Mouse (Mus musculus) thymus, postnatal 4 days (tissue): ENCODE measurements at regions not wholly inside any gene's neighbourhood (a gene's known extent, or its start where the extent isn't known, plus 50 kb on each side); places are given as distances from the start of the nearest gene placed in this dataset.

ENCODE experiments used
- DNase-seq: peaks from one replicate; pipeline ENCODE4 v3.0.0; 2021

DNA sequence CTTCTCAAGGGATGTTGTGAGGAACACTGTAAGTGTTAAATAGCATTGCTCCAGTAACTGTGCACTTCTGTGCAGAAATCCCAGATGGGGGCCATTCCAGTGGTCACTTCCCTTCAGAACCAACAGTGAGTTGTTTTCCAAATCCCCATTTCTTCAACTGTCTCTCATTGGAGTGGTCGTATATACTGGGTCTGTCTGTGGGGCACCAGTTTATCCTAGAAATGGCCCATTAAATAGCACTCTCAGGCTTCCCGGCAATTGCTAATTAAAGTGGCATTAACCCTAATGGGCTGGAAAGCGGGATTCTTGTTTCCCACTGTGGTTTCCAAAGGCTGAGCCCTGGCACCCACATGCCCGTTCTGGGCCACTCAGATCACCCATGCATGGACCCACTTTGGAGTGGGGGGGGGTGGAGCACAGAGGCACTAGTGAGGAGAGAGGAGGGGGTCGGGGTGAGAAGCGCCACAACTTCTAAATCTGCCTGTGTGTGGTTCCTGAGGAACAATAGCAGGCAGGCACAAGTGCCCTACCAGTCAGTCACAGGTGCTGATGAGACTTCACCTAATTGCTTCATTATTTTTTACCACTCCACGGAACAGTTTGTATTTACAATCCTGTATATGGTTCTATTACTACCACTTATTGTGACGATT, 78.1 kb downstream of the Fam204a start:
- no peak for DNase-seq

DNA sequence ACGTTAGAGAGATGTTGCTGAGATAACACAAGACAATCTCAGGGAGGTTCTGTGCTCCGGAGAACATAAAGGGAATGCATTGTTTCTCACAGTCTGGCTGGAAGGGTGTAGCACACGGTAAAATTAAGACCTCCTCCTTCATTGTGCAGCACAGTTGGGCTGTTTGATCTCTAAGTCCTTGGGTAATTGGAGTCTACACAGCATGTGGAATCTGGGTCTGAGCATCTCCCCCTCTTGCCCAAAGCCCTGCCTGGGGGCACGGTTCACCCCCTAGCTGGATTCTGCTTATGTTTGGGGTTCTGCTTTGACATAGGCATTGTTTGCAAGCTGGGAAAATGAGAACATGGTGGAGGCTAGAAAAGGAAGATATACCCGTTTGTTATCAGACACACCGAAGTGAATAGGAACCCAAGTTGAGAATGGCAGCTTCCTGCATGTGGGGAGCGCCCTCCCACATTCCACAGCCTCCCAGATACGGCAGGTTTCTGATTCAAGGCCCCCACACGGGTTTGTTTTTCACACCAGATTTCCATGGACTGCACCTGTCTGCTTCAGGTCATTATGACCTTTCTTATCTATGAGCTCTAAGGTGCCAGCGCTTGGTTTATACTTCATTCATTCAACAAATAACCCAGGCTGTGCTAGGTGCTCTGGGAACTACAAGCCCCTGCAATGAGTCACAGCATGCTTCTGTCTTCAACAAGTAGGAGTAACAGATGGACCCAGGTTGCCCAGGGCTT, 79.9 kb downstream of the Fam204a start:
- no peak for DNase-seq

DNA sequence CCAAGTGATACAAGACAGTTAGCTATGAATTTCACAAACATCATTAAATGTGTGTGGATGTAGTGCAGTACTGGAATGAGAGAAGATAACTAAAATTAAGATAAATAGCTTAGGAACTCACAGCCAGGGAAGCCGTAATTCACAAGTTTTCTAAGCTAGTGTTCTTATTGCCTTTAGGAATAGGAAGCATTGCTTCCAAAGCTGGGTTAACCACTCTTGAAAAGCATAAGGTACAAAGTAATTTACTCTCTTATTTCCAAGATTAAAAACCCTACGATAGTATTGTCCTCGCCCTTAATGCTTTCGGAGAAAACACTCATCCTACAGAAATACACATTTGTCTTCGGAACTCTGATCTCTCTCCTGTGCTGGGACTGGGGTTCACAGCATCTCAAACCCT, 81.3 kb downstream of the Fam204a start:
- DNase-seq = no peak

DNA sequence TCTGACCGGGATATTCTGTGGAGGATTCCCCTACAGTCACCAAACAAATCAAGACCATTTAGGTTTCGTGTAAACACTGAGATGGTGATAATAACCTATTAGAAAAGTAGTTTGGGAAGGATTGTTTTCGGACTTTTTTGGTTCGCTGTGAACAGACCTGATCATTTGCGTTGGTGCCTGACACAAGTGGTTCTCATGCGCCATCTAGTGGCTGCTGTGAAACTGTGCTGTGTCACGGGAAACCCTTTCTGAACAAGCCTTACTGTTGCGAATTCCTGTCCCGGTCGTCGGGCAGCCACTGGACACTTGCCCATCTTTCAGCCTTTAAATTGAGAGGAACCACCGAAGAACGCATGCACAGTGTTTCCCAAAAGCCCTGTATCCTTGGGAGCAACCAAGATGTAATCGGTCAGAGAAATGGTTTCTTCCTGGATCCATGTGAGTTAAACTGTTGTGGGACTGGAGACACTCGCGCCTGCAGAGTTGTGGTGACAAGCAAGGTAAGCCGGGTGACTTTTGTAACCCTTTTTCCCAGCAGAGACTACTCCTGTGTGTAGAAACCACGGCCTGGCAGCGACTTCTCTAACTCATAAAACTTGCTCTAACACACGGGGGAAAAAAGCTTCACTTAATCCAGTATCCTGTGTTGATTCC, 82.0 kb downstream of the Fam204a start:
- DNase-seq = peak; percentile 85

DNA sequence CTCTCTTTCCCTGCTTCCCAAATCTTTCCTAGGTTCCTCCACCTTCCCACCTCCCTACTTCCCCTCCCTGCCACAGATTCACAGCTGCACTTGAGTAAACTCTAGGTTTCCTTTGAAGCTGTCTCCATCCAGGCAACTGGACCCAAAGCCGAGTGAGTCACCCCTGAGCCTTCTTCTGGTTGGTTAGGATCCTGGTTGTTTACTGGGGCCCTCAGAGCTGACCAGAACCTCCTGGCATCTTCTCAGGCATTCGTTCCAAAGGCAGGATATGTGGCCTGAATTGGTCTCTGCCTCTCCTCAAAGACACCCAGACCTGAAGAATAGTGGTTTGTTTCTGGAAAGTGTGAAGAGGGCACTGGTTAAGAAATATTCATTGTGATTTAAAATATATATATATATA, 87.6 kb downstream of the Fam204a start:
- no peak for DNase-seq

DNA sequence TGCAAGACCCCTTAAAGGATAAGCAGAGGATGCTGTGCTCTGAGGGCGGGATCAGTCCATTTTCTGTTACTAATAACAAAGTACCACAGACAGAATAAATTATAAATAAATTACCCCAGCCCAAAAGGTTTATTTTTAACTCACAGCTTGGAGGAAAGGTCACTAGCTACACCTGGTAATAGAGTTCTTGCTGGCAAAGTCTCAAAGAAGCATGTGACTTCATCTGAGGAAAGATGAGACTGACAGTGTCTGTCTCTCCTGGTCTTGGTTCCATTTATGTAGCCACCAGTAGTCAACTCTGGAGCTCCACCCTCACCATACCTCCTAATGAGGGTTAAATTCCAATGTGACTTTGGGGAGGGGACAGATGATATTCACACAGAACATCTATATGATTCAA, 90.0 kb downstream of the Fam204a start:
- DNase-seq = no peak

DNA sequence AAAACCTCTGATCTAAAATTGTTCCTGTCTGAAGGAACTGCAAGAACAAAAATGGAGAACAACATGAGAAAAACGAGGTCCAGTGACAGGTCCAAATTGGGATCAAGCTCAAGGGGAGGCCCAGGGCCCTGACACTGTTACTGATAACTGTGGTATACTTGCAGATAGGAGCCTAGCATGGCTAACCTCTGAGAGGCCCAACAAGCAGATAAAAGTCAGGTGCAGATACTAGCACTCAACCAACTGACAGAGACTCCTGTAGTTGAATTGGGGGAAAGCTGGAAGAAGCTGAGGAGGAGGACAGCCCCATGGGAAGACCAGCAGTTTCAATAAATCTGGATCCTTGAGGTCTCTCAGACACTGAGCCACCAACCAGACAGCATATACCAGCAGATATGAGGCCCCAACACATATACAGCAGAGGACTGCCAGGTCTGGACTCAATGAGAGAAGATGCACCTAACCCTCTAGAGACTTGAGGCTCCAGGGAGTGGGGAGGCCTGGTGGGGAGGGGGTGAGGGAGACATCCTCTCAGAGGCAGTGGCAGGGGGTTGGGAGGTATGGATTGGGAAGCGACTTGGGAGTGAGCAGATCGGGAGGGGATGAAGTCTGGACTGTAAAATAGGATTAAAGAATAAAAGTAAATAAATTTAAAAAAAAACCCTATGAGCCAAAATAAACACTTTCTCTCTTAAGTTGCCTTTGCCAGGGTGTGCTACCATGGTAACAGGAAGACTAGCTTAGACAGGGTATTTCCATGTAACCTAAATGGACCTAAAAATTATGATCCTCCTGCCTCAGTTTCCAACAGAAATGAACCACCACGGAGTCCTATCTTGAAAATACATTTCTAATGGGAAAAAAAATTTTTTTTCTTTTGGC, 91.8 kb downstream of the Fam204a start:
- DNase-seq = no peak

DNA sequence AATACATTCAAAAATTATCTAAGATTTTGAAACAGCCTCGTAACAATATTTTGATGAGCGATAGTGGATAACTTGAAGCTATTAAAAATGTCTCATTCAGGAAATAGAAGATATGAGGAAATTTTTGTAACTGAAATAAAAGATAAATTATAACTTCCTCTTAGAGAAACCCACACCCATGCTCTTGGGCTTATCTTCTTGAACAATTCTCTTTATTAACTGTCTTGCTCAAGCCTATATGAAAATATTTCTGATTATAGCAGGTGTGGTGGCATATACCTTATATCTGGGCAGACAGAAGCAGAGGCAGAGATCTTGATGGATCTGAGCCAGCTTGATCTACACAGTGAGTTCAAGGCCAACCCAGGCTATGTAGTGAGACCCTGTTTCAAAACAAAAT, 96.9 kb downstream of the Fam204a start:
- no peak for DNase-seq

DNA sequence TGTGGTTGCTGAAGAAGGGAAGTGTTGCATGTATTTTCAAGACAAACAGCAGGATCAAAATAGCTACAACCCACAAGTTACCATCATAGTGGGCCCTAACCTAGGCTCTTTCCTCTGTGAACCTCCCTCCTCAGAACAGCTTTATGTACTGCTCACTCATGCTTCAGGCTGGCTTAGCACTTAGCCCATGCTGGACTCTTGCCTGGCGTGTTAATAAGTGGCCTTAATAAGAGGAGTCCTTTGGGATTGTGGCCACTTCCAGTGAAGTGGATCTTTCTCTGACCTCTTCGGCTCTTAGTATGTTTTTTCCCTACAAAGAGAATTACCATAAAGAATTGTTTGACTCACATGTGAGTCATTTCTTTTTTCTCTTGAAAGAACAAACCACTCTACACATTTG, 101.9 kb downstream of the Fam204a start:
- no peak for DNase-seq

DNA sequence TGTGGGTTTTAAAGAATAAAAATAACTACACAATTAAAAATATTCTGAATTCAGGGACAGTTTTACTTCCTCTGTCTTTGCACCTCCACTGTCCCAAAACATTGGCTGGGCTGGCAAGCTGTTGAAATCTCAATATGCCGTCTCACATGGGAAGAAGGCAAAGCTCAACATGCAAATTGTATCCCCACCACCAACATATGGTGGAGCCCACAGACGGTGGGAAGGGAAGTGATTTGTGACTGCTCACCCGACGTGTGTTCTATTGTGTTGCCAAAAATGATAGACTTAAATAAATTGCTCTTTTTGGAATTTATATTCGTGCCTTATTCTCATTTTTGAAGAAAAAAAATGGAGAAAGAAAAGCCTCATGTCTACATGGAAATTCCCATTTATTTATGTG, 105.6 kb downstream of the Fam204a start:
- DNase-seq = no peak

DNA sequence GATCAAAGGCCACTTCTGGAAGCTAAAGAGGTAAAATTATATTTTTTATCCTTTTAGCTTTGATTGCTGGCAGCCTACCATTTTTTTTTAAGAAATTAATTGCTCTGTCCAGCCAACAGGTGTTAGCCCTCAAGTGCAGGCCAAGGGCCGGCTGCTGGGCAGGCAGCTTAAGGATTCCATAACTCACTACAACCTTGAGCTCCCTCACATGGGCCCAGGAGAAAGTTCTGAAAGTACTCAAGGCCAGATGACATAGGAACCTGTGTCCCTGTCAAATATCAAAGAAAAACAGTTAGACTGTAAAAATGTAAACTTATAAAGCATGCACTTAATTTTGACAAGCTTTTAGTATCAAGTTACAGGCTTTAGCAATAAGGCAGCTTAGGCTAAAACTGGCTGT, 107.5 kb downstream of the Fam204a start:
- no peak for DNase-seq

DNA sequence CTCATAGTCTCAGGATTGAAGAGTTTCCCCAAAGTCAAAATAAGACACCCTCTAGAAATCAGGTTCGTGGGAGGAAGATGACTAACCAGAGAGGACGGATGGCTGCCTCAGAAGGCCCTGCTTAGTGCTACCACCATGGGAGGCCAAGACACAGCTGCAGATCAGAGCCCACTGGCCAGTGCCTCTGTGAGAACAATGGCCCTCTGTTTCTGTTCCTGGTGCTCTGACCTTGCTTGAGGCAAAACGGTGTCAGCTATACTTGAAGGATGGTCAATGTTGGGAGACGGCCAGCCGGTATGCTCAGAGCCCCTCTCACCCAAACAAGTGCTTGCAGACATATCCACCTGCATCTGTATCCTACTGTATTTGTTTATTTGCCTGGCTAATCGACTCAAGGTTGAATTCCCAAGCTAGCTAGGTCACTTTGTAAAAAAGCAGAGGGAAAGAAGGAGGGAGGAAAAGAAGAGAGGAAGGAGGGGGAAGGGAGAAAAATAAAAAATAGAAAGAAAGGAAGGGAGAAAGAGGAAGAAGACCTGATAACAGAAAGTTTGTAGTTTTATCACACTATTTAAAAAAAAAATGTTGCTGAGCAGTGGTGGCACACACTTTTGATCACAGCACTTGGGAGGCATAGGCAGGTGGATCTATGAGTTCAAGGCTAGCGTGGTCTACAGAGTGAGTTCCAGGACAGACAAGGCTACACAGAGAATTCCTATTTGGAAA, 112.7 kb downstream of the Fam204a start:
- DNase-seq = no peak

DNA sequence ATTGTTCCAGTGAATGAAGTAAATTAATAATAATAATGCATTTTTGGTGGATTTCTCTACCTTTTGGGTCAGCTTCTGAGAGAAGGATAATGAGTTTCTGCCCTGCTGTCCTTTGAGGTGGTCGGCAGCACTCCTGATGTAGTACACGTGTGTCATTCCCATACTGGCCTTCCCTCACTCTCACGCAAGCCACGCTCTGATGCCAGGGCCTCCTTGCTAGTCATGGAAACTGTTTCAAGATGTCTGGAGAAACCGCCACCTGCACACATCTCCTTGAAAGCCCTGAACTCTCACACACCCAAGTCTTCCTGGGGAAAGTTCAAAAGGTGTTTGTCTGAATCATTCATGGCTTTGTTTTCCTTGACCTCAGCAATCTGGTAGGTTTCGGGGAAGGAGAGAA, 116.2 kb downstream of the Fam204a start:
- no peak for DNase-seq

DNA sequence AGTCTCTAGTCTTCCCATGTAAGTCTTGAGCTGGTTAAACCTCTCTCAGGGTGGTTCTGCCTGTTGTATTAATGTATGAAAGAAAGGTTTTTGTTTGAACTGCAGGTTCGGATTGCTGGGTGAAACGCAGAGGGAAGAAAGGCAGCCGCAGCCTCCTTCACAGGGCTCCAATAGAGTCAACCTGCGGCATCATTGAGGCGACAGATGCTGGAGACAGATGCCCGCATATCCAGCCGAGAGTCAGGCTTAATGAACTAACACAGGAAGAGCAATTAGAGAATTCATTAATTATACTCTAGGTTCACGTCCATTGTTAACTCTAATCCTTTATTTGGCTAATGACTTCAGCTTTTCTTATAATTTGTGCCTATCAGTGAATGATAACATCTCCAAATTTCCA, 117.0 kb downstream of the Fam204a start:
- DNase-seq = no peak

DNA sequence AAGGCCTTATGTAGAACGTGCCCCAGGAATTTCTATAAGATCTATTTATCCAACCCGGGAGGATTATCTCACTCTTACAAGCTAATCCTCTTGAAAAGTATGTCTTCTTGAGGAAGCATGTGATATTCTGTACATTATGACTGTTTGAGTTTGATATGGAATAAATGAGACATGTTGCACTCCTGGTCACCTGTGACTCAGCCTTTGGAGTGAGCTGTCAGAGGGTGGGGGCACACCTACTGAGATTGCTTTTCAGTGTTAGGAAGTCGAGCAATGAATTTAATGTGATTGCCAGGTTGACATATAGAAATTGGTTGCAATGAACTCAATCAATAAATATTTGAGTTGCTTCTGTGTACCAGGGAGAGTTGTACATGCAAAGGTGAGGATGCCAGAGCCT, 128.6 kb downstream of the Fam204a start:
- DNase-seq = no peak

DNA sequence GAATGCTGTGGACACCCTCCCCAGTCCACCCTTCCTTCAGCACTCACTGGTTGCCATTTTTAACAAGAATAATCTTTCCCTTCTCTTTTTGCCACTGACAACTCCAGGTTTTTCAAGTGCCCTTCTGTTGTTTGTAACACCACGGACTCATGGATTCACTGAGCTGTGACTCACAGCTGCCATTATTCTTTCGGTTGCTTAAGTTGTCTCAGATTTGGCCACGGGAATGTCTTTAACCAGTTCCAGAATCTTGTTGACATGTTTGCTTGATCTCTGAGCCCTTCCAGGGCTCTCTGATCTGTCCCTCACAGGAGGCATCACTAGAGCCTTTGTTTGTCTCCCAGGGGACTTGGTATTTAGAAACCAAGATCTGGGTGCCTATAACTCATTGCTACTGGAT, 131.5 kb upstream of the Rab11fip2 start:
- no peak for DNase-seq

DNA sequence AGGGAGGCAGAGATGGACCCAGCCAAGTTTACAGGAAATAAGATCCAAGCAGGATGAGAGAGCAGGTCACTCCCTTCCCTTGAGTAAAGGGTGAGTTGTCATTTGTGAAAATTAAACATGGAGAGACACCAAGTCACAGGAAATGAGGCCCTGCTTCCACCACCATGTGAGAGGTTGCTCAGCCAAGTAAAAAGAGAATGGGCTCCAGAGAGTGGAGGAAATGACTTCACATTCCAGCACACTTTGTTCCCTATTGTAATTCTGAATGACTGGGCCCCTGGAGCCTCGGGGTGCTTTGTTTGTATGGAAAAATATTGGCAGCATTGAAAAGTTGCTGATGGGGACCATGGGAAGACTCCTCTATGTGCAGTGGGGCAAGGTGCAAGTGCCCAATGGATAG, 129.9 kb upstream of the Rab11fip2 start:
- DNase-seq = no peak

DNA sequence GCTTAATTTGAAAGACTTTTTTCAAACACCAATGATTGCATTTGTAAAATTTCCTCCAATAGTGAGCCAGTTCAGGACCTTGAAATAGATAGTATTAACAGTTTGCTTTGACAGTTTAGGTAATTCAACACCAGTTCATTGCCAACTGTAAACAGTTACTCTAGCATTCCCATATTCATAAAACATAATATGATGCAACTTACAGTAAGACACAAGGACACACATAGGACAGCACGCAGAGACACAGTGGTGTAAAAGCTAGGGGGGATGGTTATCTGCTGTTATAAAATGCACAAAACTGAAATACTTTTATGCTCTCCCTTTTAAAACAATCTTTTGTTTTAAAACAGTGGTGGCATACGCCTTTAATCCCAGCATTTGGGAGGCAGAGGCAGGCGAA, 122.7 kb upstream of the Rab11fip2 start:
- DNase-seq = no peak

DNA sequence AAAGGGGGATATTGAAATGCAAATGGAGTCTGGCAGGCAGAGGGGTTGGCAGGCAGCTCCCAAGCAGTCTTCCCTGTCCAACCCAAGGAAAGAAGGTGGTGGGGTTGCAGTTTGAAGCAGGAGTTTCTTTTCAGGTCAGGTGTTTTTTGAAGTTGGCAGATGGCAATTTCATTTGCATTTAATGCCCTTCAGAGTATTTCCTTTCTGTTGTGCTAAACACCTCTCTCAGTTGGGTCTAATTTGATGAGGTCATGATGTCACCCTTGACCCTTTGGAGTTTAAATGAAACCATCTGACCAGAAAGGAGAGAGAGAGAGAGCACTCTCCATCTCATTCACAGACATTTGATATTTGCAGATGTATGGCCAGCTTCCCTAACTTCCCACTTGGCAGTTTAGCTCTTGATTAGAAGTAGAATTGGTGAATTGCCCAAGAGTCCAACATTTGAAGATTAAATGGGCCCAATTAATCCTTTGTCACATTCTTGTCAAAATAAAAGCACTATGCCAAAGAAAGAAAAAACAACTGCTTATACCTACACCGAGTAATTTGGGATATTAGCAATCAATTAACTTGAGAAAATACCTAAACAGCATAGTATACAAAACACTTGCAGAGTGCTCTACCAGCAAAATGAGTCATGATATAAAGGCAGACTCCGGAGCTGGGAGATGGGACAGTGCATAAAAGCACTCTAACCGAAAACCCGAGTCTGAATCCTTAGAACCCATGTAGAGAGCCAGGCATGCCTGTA, 111.8 kb upstream of the Rab11fip2 start:
- DNase-seq = no peak

DNA sequence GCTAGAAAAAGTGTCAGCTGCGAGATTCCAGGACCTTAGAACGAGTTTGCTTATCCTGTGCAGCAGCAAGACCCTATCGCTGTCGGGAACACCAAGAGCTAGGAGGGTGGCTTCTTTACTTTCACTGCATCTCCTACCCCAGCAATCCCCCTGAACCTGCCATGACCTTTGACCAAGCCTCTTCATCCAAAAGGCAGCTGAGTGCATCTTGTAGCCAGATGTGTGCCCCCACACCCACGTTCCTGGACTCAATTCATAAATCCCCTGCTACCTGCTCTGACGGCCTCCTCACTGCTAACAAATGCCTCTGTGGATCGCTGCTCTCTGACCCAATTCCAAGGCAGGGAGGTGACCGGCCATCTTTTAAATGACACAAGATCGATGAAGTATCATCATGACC, 107.7 kb upstream of the Rab11fip2 start:
- no peak for DNase-seq

DNA sequence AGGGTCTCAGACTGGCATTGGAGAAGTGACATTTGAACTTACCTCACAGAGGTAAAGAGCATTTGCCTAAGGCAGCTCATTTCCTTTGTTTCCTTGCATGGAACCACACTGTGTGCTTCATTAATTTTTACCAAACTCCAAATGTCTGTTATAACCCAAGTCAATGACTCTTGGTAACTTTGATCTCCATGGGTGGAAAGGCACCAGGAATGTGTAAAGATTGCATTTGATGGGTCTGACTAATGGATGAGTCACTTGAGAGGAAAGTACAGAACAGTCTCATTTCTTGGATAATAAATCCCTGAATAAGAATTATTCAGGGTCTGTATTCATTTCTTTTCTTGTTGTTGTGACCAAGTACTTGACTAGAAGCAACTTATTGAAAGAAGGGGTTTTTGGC, 97.3 kb upstream of the Rab11fip2 start:
- DNase-seq = no peak

DNA sequence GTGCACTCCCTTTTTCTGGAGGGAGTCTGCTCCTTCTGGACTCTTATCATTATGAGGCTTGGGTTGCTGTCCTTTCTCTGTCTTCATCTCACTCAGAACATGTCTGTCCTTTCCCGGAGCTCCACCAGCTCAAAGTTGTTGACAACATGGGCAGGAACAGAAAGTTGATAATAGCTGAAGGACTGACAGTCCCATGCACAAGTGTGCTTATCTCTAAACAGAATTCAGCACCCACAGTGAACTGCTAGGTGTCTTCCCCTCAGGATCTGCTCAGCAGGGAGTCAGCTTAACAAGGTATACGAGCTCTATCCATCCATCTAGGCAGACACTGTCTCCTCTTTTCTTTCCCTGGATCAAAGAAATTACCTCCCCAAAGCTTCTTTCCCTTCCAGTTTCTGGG, 89.2 kb upstream of the Rab11fip2 start:
- no peak for DNase-seq
